Mouse (Mus musculus) liver, embryonic 14.5 days (tissue): Measurements from ENCODE around the gene Stx18.

ENCODE experiments used
- CTCF ChIP-seq: IDR thresholded peaks from 2 replicates; pipeline ENCODE4 v1.5.1; 2016; ENCODE audit warnings: antibody characterized with exemption, low read depth, control low read depth
- EP300 ChIP-seq: IDR thresholded peaks from 2 replicates; pipeline ENCODE4 v1.6.1; 2016; ENCODE audit warnings: antibody characterized with exemption, low read depth

DNA sequence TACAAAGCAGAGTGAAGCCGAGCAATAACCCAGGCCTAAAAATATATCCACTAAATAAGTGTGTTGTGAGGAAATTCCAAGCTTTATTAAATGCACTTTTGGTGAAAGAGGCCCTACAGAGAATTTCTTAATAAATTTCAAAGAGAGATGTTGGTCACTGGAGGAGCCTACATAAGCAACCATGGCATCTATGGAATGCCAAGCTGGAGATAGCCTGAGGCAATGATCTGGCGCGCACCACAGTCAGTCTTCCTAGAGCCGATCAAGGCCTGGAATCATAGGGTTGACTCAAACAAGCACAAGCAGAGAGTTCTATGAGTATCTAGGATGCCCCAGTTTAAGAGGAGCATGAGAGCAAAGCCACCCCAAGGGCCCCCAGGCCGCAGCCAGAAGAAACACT lies 10.9 kb upstream of the Stx18 start:
- TF ChIP-seq EP300 (no peak), CTCF (no peak)
